10 mouse cellular contexts compared by ENCODE assay signal in the genomic region with DNA sequence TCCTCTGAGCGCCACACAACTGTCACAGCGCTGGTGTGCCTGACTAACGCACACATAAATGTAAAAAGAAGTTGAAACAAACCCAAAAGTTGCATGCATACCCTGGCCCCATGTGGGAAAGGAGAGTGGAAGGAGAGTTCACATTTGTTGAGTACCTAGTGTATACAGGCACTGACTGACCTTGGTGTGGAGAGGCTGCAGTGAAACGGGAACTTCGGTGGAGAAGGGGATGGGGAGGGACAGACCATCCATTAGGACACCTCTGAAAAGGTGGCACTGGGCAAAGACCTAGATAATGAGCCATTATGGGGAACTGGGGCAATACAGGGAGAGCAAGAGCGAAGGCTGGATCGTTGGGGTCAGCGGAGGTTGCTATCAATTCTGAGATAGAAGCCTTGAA. TPM values are rescaled to one million over a fixed set of nuclear protein-coding genes. Genes with fewer than 3 reads are reported as not detected.
A peak's percentile ranks its signal among the peaks of the same experiment; 100 is the strongest.
DNase-seq lines count a peak whose midpoint lies in the region; ATAC-seq and TF ChIP-seq lines count a peak whose summit lies in the region.
"Had no signal": no experiment of that assay in that cellular context is flagged by ENCODE, and none has a peak within 500 bp of the region (broad histone marks: within the 10 kb centered on the region; RNA-seq: fewer than 3 reads in every experiment).

No protein-coding gene starts in this region.

- no peaks in the 10 kb centered on the region for H3K9me3 ChIP-seq in forebrain, embryonic 10.5 days
- no peaks in the 10 kb centered on the region for H3K9me3 ChIP-seq in intestine, postnatal 0 days (ENCODE audit: control insufficient read depth)
- H3K9me3 ChIP-seq in neural tube, embryonic 13.5 days: no peaks in the 10 kb centered on the region

- no peak for TF ChIP-seq CTCF in layer of hippocampus, adult 2 months (conservative IDR thresholded peaks at IDR 0.05)
- TF ChIP-seq CTCF in intestine, postnatal 0 days (IDR thresholded peaks at IDR 0.05; ENCODE audit: low read depth): no peak

- H3K36me3 ChIP-seq in forebrain, embryonic 10.5 days (replicated peaks): peaks cover 15% of the 10 kb centered on the region
- H3K36me3 ChIP-seq in intestine, postnatal 0 days (ENCODE audit: control insufficient read depth, insufficient read depth): peaks cover 7% of the 10 kb centered on the region; the same call in 1 of the 2 replicates
- H3K36me3 ChIP-seq in neural tube, embryonic 13.5 days: peaks cover 7% of the 10 kb centered on the region; the same call in 1 of the 2 replicates

- no peak overlapping the region for H3K27ac ChIP-seq in layer of hippocampus, adult 2 months
- no peak overlapping the region for H3K27ac ChIP-seq in forebrain, embryonic 10.5 days
- peak overlapping the region; percentile 79; the same call in 1 of the 2 replicates for H3K27ac ChIP-seq in intestine, postnatal 0 days (ENCODE audit: low read depth, low read length)
- H3K27ac ChIP-seq in neural tube, embryonic 13.5 days (replicated peaks): no peak overlapping the region

- peak overlapping the region; percentile 86 for H3K4me2 ChIP-seq in intestine, postnatal 0 days (replicated peaks; ENCODE audit: low read depth)
- H3K4me2 ChIP-seq in neural tube, embryonic 13.5 days: peak overlapping the region; percentile 98

- WGBS in forebrain, embryonic 10.5 days: 78% methylated on average over 8 of the region's 8 CpGs
- WGBS in intestine, postnatal 0 days: 44% methylated on average over 8 of the region's 8 CpGs
- WGBS in neural tube, embryonic 13.5 days: 78% methylated on average over 8 of the region's 8 CpGs

- peak overlapping the region; percentile 56; the same call in 1 of the 2 replicates for H3K4me3 ChIP-seq in layer of hippocampus, adult 2 months
- peak overlapping the region; percentile 66 for H3K4me3 ChIP-seq in forebrain, embryonic 10.5 days
- H3K4me3 ChIP-seq in intestine, postnatal 0 days (ENCODE audit: low read depth, low read length): peak overlapping the region; percentile 38
- H3K4me3 ChIP-seq in neural tube, embryonic 13.5 days: peak overlapping the region; percentile 44

- H3K9ac ChIP-seq in intestine, postnatal 0 days (ENCODE audit: low read depth, low read length): 0 out of 2 replicates have a peak overlapping the region, but pooled peaks have one; percentile 26
- no peak overlapping the region for H3K9ac ChIP-seq in neural tube, embryonic 13.5 days

- no peak for DNase-seq in layer of hippocampus, adult 2 months (ENCODE audit: low spot score in 2 of 2)
- no peak for DNase-seq in layer of hippocampus, postnatal 10 days (ENCODE audit: low spot score in 2 of 2)
- DNase-seq in forebrain, embryonic 10.5 days (ENCODE audit: extremely low spot score, low spot score): no peak
- DNase-seq in left cerebral cortex, adult 11 months (ENCODE audit: low spot score): no peak
- no peak for DNase-seq in kidney, adult 8-10 months
- no peak for DNase-seq in layer of hippocampus, adult 18-20 months (ENCODE audit: low spot score in 2 of 2)
- DNase-seq: cerebellum, adult 9-10 months; kidney, postnatal 14 days had no signal

- peaks cover 34% of the 10 kb centered on the region for H3K27me3 ChIP-seq in forebrain, embryonic 10.5 days (ENCODE audit: poor library complexity, severe bottlenecking)
- H3K27me3 ChIP-seq in intestine, postnatal 0 days (replicated peaks; ENCODE audit: control insufficient read depth, insufficient read depth, low read length): no peaks in the 10 kb centered on the region
- peaks cover 17% of the 10 kb centered on the region for H3K27me3 ChIP-seq in neural tube, embryonic 13.5 days

- H3K4me1 ChIP-seq in forebrain, embryonic 10.5 days: peaks cover 54% of the 10 kb centered on the region
- H3K4me1 ChIP-seq in intestine, postnatal 0 days (replicated peaks; ENCODE audit: control insufficient read depth, insufficient read depth, low read length): peaks cover 26% of the 10 kb centered on the region
- peaks cover 27% of the 10 kb centered on the region for H3K4me1 ChIP-seq in neural tube, embryonic 13.5 days (replicated peaks)

- no peak for ATAC-seq in intestine, postnatal 0 days
- no peak for ATAC-seq in neural tube, embryonic 13.5 days (ENCODE audit: low read depth)

RNA-seq across cellular contexts. Expression of a gene that starts 10.1 kb away (rescaled TPM):
- total RNA-seq in layer of hippocampus, adult 2 months (2021): 1 to 10 TPM in 1 of 2 experiments, under 1 TPM in 1; 0.87 to 1.8 TPM
- total RNA-seq in layer of hippocampus, postnatal 10 days (2021): 1 to 10 TPM; 1.7 to 2.0 TPM
- 1.5 and 1.6 TPM in 2 replicates for polyA plus RNA-seq in forebrain, embryonic 10.5 days (2016; fragmentation: Nextera tagmentation; extraction: Ambion mirVana)
- polyA plus RNA-seq in intestine, postnatal 0 days (2015; fragmentation: Nextera tagmentation; extraction: Ambion mirVana): 6.6 and 8.8 TPM in 2 replicates
- 0.77 and 1.2 TPM in 2 replicates for polyA plus RNA-seq in neural tube, embryonic 13.5 days (2015; fragmentation: Nextera tagmentation; extraction: Ambion mirVana)
- total RNA-seq in layer of hippocampus, adult 18-20 months (2021): 1 to 10 TPM; 2.1 TPM

RNA-seq across cellular contexts. Expression of a gene that starts 28.3 kb away (rescaled TPM):
- 10 to 100 TPM; 23.8 to 23.9 TPM for total RNA-seq in layer of hippocampus, adult 2 months (2021)
- total RNA-seq in layer of hippocampus, postnatal 10 days (2021): 10 to 100 TPM; 18.3 to 22.5 TPM
- polyA plus RNA-seq in forebrain, embryonic 10.5 days (2016; fragmentation: Nextera tagmentation; extraction: Ambion mirVana): 20.9 and 22.8 TPM in 2 replicates
- polyA plus RNA-seq in intestine, postnatal 0 days (2015; fragmentation: Nextera tagmentation; extraction: Ambion mirVana): 17.4 and 22.1 TPM in 2 replicates
- polyA plus RNA-seq in neural tube, embryonic 13.5 days (2015; fragmentation: Nextera tagmentation; extraction: Ambion mirVana): 33.3 and 34.1 TPM in 2 replicates
- total RNA-seq in layer of hippocampus, adult 18-20 months (2021): 10 to 100 TPM; 23.0 to 23.1 TPM

RNA-seq across cellular contexts. Expression of a gene that starts 46.9 kb away (rescaled TPM):
- total RNA-seq in layer of hippocampus, adult 2 months (2021): 10 to 100 TPM; 53.6 to 56.0 TPM
- 10 to 100 TPM; 46.1 to 48.1 TPM for total RNA-seq in layer of hippocampus, postnatal 10 days (2021)
- 50.0 and 56.1 TPM in 2 replicates for polyA plus RNA-seq in forebrain, embryonic 10.5 days (2016; fragmentation: Nextera tagmentation; extraction: Ambion mirVana)
- polyA plus RNA-seq in intestine, postnatal 0 days (2015; fragmentation: Nextera tagmentation; extraction: Ambion mirVana): 32.7 and 34.1 TPM in 2 replicates
- polyA plus RNA-seq in neural tube, embryonic 13.5 days (2015; fragmentation: Nextera tagmentation; extraction: Ambion mirVana): 42.0 and 45.8 TPM in 2 replicates
- 10 to 100 TPM; 55.0 to 57.9 TPM for total RNA-seq in layer of hippocampus, adult 18-20 months (2021)
